In genomic region chr11:99982731-99983130, GRCm38 (mm10) we compare ENCODE assay signal across 50 mouse cellular contexts. TPM values are rescaled to one million over a fixed set of nuclear protein-coding genes. Genes with fewer than 3 reads are reported as not detected.
"Had no signal": no experiment of that assay in that cellular context is flagged by ENCODE, and none has a peak within 500 bp of the region (broad histone marks: within the 10 kb centered on the region; RNA-seq: fewer than 3 reads in every experiment).

No protein-coding gene starts in this region.

- H3K27ac ChIP-seq: heart, embryonic 13.5 days; heart, embryonic 15.5 days; hindbrain, embryonic 10.5 days; hindbrain, embryonic 12.5 days; hindbrain, embryonic 13.5 days; hindbrain, embryonic 14.5 days; hindbrain, embryonic 15.5 days; hindbrain, postnatal 0 days; intestine, embryonic 15.5 days; kidney, embryonic 15.5 days; kidney, postnatal 0 days; layer of hippocampus, adult 2 months; left cerebral cortex, adult 2 months had no signal

- H3K4me1 ChIP-seq: heart, embryonic 12.5 days; heart, embryonic 13.5 days; heart, embryonic 15.5 days; hindbrain, embryonic 10.5 days; hindbrain, embryonic 12.5 days; intestine, embryonic 15.5 days; kidney, embryonic 15.5 days had no signal

- H3K4me3 ChIP-seq: heart, embryonic 12.5 days; heart, embryonic 13.5 days; heart, embryonic 15.5 days; hindbrain, embryonic 10.5 days; hindbrain, embryonic 12.5 days; hindbrain, embryonic 13.5 days; hindbrain, embryonic 15.5 days; intestine, embryonic 15.5 days; kidney, embryonic 15.5 days; layer of hippocampus, adult 2 months; left cerebral cortex, adult 2 months had no signal

- H3K9me3 ChIP-seq: heart, embryonic 12.5 days; heart, embryonic 13.5 days; heart, embryonic 15.5 days; hindbrain, embryonic 10.5 days; hindbrain, embryonic 12.5 days; hindbrain, embryonic 13.5 days; hindbrain, embryonic 15.5 days; intestine, embryonic 15.5 days; kidney, embryonic 15.5 days had no signal

- DNase-seq: heart, postnatal 10 days; heart, postnatal 14 days; heart, postnatal 36 days; kidney, adult 11 months; kidney, adult 18-20 months; kidney, adult 2 months; kidney, adult 8-10 months; kidney, adult 9 months; kidney, postnatal 10 days; kidney, postnatal 14 days; kidney, postnatal 25 days; kidney, postnatal 36 days; kidney, postnatal 4 days; layer of hippocampus, adult 9-11 months; layer of hippocampus, postnatal 36 days had no signal

- H3K9ac ChIP-seq: heart, embryonic 12.5 days; heart, embryonic 13.5 days; heart, embryonic 15.5 days; hindbrain, embryonic 12.5 days; hindbrain, embryonic 13.5 days; hindbrain, embryonic 14.5 days; hindbrain, embryonic 15.5 days; intestine, embryonic 15.5 days; kidney, embryonic 15.5 days had no signal

- H3K36me3 ChIP-seq: heart, embryonic 12.5 days; heart, embryonic 13.5 days; heart, embryonic 15.5 days; hindbrain, embryonic 10.5 days; hindbrain, embryonic 12.5 days; hindbrain, embryonic 13.5 days; hindbrain, embryonic 15.5 days; intestine, embryonic 15.5 days; kidney, embryonic 15.5 days had no signal

- H3K27me3 ChIP-seq: hindbrain, embryonic 12.5 days; hindbrain, embryonic 13.5 days; hindbrain, embryonic 15.5 days; intestine, embryonic 15.5 days had no signal

RNA-seq across cellular contexts. Expression of gene Krtap16-1, which starts 3.7 kb away (rescaled TPM):
- total RNA-seq: heart, postnatal 10 days; heart, postnatal 14 days; heart, postnatal 25 days; heart, postnatal 36 days; hematopoietic stem cell, adult 5-6 weeks; hindbrain, postnatal 0 days; layer of hippocampus, adult 18-20 months; layer of hippocampus, adult 2 months; layer of hippocampus, adult 8-10 months; layer of hippocampus, postnatal 10 days; layer of hippocampus, postnatal 14 days; layer of hippocampus, postnatal 25 days; layer of hippocampus, postnatal 36 days; left cerebral cortex, adult 2 months; left cerebral cortex, adult 8-10 months had no signal
- polyA plus RNA-seq: heart, embryonic 11.5 days; heart, embryonic 12.5 days; heart, embryonic 13.5 days; heart, embryonic 14.5 days; heart, embryonic 15.5 days; heart, embryonic 16.5 days; heart, postnatal 0 days; hindbrain, embryonic 10.5 days; hindbrain, embryonic 11.5 days; hindbrain, embryonic 12.5 days; hindbrain, postnatal 0 days; inflammation-experienced regulatory T-cells, adult 6 months; intestine, embryonic 14.5 days; intestine, embryonic 15.5 days; intestine, embryonic 16.5 days; intestine, postnatal 0 days; kidney, adult 2 months; kidney, embryonic 14.5 days; kidney, embryonic 15.5 days; kidney, embryonic 16.5 days; kidney, postnatal 0 days; large intestine, adult 2 months had no signal

RNA-seq across cellular contexts. Expression of gene Krtap29-1, which starts 3.9 kb away (rescaled TPM):
- total RNA-seq: heart, postnatal 10 days; heart, postnatal 14 days; heart, postnatal 25 days; heart, postnatal 36 days; hematopoietic stem cell, adult 5-6 weeks; hindbrain, postnatal 0 days; layer of hippocampus, adult 18-20 months; layer of hippocampus, adult 2 months; layer of hippocampus, adult 8-10 months; layer of hippocampus, postnatal 10 days; layer of hippocampus, postnatal 14 days; layer of hippocampus, postnatal 25 days; layer of hippocampus, postnatal 36 days; left cerebral cortex, adult 2 months; left cerebral cortex, adult 8-10 months had no signal
- polyA plus RNA-seq: heart, embryonic 11.5 days; heart, embryonic 12.5 days; heart, embryonic 13.5 days; heart, embryonic 14.5 days; heart, embryonic 15.5 days; heart, embryonic 16.5 days; heart, postnatal 0 days; hindbrain, embryonic 10.5 days; hindbrain, embryonic 11.5 days; hindbrain, embryonic 12.5 days; hindbrain, embryonic 13.5 days; hindbrain, embryonic 14.5 days; hindbrain, embryonic 15.5 days; hindbrain, embryonic 16.5 days; hindbrain, postnatal 0 days; inflammation-experienced regulatory T-cells, adult 6 months; intestine, embryonic 14.5 days; intestine, embryonic 15.5 days; intestine, embryonic 16.5 days; intestine, postnatal 0 days; kidney, adult 2 months; kidney, embryonic 14.5 days; kidney, embryonic 15.5 days; kidney, embryonic 16.5 days; kidney, postnatal 0 days; large intestine, adult 2 months had no signal

RNA-seq across cellular contexts. Expression of gene Krtap17-1, which starts 11.1 kb away (rescaled TPM):
- total RNA-seq: heart, postnatal 10 days; heart, postnatal 14 days; heart, postnatal 25 days; heart, postnatal 36 days; hematopoietic stem cell, adult 5-6 weeks; layer of hippocampus, adult 18-20 months; layer of hippocampus, adult 2 months; layer of hippocampus, adult 8-10 months; layer of hippocampus, postnatal 10 days; layer of hippocampus, postnatal 14 days; layer of hippocampus, postnatal 25 days; layer of hippocampus, postnatal 36 days; left cerebral cortex, adult 2 months; left cerebral cortex, adult 8-10 months had no signal
- polyA plus RNA-seq: heart, embryonic 11.5 days; heart, embryonic 12.5 days; heart, embryonic 13.5 days; heart, embryonic 14.5 days; heart, embryonic 15.5 days; heart, embryonic 16.5 days; heart, postnatal 0 days; hindbrain, embryonic 10.5 days; hindbrain, embryonic 12.5 days; inflammation-experienced regulatory T-cells, adult 6 months; intestine, embryonic 14.5 days; intestine, embryonic 16.5 days; kidney, adult 2 months; kidney, embryonic 14.5 days; kidney, embryonic 15.5 days; kidney, embryonic 16.5 days; kidney, postnatal 0 days; large intestine, adult 2 months had no signal

RNA-seq across cellular contexts. Expression of gene Krt33a, which starts 33.3 kb away (rescaled TPM):
- total RNA-seq: heart, postnatal 10 days; heart, postnatal 14 days; heart, postnatal 25 days; heart, postnatal 36 days; hematopoietic stem cell, adult 5-6 weeks; hindbrain, postnatal 0 days; layer of hippocampus, adult 18-20 months; layer of hippocampus, adult 2 months; layer of hippocampus, adult 8-10 months; layer of hippocampus, postnatal 10 days; layer of hippocampus, postnatal 14 days; layer of hippocampus, postnatal 25 days; layer of hippocampus, postnatal 36 days; left cerebral cortex, adult 2 months; left cerebral cortex, adult 8-10 months had no signal
- polyA plus RNA-seq: heart, embryonic 11.5 days; heart, embryonic 12.5 days; heart, embryonic 13.5 days; heart, embryonic 14.5 days; heart, embryonic 15.5 days; heart, embryonic 16.5 days; heart, postnatal 0 days; hindbrain, embryonic 10.5 days; hindbrain, embryonic 11.5 days; hindbrain, embryonic 12.5 days; hindbrain, embryonic 13.5 days; hindbrain, embryonic 14.5 days; hindbrain, embryonic 15.5 days; hindbrain, embryonic 16.5 days; hindbrain, postnatal 0 days; inflammation-experienced regulatory T-cells, adult 6 months; intestine, embryonic 14.5 days; intestine, embryonic 15.5 days; intestine, embryonic 16.5 days; intestine, postnatal 0 days; kidney, adult 2 months; kidney, embryonic 14.5 days; kidney, embryonic 15.5 days; kidney, embryonic 16.5 days; kidney, postnatal 0 days; large intestine, adult 2 months had no signal

RNA-seq across cellular contexts. Expression of gene Krtap9-5, which starts 34.5 kb away (rescaled TPM):
- total RNA-seq: heart, postnatal 10 days; heart, postnatal 14 days; heart, postnatal 25 days; heart, postnatal 36 days; hematopoietic stem cell, adult 5-6 weeks; hindbrain, postnatal 0 days; layer of hippocampus, adult 18-20 months; layer of hippocampus, adult 2 months; layer of hippocampus, adult 8-10 months; layer of hippocampus, postnatal 10 days; layer of hippocampus, postnatal 14 days; layer of hippocampus, postnatal 25 days; layer of hippocampus, postnatal 36 days; left cerebral cortex, adult 2 months; left cerebral cortex, adult 8-10 months had no signal
- polyA plus RNA-seq: heart, embryonic 11.5 days; heart, embryonic 12.5 days; heart, embryonic 13.5 days; heart, embryonic 14.5 days; heart, embryonic 15.5 days; heart, embryonic 16.5 days; heart, postnatal 0 days; hindbrain, embryonic 10.5 days; hindbrain, embryonic 11.5 days; hindbrain, embryonic 12.5 days; hindbrain, embryonic 13.5 days; hindbrain, embryonic 14.5 days; hindbrain, embryonic 15.5 days; hindbrain, embryonic 16.5 days; hindbrain, postnatal 0 days; inflammation-experienced regulatory T-cells, adult 6 months; intestine, embryonic 14.5 days; intestine, embryonic 15.5 days; intestine, embryonic 16.5 days; intestine, postnatal 0 days; kidney, adult 2 months; kidney, embryonic 14.5 days; kidney, embryonic 15.5 days; kidney, embryonic 16.5 days; kidney, postnatal 0 days; large intestine, adult 2 months had no signal
